Mouse (Mus musculus) lung, postnatal 10 days (tissue): ENCODE results near the gene Ndfip2.

ENCODE experiments used
- DNase-seq: peaks from one replicate; pipeline ENCODE4 v3.0.0; 2021

Gene Ndfip2

DNA sequence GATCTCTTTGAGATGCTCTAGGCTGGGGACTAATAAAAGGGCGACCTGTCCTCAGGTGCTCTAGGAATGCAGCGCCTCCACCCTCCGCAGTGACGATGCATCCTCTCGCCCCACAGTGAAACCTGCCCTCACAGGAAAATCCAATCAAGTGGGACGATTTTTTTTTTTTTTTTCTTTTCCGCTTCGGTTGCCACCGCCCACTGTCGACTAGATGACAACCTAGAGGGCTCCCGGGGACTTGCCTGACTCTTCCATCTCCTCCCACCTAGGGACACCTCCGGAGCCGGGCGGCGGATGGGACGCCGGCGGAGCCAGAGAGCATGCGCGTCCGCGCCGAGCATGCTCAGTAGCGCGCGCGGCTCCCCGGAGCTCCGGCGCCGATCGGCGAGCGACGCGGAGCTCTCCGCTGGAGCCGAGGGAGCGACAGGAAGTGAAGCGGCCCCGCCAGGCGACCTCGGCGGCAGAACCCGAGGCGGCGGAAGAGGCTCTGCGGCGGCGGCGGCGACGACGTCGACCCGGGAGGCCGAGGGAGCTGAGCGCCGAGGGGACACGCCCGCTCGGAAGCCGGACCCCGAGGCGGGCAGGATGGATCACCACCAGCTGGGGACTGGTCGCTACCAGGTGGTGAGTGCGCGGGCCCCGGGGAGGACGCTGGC lies at the start of gene Ndfip2:
Ndfip2 (plus strand) TSS at position 195 of the 656 bp plus-strand sequence.
- DNase-seq = peak; percentile 87

- DNase-seq = peak; percentile 45
These were observed 38.6 kb upstream of the Ndfip2 start for GRCm38 (mm10) chr14:105219525-105220376.

- no peak for DNase-seq
These were observed 36.1 kb upstream of the Ndfip2 start for GRCm38 (mm10) chr14:105222240-105222639.

- no peak for DNase-seq
These were observed 32.6 kb upstream of the Ndfip2 start for GRCm38 (mm10) chr14:105225790-105226189.

DNA sequence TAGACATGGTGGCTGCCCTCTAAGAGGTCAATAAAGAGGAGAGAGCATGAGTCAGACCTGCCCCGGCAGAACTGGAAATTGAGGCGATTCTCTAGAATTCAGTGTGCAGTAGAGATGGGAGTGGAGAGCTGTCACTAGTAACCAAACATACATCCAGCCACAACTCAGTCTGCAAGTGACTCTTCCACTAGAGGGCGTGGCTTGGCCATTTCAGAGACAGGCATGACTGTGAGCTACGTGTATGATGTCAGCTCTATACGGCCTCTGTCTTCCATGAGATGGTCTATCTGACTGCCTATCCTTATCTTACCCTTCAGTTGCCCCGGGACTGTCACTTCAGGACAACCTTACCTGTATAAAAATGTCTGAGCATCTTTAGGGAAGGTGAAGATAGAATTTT lies 26.0 kb upstream of the Ndfip2 start:
- DNase-seq = peak; percentile 16

DNA sequence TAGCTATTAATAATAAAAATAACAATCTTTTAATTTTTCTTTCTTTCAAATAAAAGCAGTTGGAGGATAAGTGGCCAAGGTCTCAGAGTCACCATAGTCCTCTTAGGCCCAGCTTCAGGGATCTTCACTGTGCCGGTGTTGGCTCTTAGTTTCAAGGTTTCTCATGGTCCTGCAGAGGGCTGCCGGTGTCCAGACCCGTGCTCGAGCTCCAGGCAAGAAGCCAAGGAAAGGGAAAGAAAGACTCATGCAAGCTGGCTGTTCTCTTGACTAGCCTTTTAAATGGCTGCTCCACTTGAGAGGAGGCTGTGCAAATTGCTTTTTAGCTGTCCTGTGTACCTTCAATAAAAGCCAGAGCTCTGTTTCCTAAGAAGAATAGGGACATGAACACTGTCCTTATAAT lies 21.8 kb upstream of the Ndfip2 start:
- no peak for DNase-seq

DNA sequence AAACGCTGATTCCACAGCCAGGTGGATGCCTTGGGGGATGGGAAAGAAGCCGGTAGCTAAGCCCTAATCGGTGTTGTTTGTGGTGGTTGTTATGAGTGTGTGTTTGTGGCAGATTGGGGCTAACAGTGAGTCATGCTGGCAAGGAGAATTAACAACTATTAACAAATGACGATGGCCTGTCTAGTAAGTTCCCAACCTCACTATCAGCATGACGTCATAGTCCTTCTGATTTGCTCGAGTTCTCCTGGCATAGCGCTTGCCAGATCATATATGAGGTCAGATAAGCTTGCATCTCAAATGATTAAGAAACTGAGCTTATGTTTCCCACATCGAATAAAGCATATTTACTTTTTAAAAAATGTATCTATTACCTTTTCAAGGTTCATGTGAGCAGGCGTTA lies 20.6 kb upstream of the Ndfip2 start:
- DNase-seq = no peak

DNA sequence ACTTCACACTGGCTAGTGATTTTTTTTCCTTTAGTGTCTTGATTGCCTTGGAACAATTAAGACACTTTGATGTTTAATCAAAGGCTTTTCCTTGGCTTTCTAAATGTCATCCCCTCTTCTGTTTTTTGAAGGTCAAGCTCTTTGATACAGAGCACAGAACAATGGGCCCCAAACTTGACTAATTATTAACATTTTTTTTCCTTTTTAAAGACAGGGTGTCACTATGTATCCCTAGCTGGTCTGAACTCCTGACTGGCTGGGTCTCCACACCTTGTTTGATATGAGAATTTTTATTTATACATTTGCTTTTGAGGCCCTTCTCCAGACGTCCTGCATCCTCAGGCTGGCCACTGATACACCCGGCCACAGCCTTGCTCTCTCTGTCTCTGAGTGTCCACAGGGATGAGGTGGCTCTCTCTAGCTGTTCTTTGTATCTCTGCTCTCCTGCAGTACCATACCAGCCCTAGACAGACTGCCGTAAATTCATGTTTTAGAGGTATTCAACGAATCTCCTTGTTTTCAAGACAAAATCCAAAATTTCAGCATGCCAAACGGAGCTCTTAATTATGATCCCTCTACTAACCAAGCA lies 19.8 kb upstream of the Ndfip2 start:
- no peak for DNase-seq

DNA sequence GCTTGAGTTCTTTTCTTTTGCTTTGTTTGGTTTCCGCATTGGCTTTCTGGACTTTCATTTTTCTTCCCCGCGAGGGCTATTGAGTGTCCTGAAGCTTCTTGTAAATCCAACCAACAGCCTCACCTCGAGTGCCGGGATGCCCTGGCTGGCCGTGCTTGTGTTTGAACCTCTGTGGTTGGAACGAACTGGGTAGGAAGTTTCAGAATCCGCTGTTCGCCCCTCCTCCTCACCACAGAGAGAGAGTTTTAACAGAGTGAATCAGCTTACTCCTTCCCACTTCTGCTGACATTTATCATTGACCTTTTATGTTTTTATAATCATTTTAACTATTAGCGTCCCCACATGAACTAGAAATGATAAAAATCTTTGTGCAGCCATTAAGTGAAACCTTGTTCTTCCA lies 18.3 kb upstream of the Ndfip2 start:
- DNase-seq = no peak

DNA sequence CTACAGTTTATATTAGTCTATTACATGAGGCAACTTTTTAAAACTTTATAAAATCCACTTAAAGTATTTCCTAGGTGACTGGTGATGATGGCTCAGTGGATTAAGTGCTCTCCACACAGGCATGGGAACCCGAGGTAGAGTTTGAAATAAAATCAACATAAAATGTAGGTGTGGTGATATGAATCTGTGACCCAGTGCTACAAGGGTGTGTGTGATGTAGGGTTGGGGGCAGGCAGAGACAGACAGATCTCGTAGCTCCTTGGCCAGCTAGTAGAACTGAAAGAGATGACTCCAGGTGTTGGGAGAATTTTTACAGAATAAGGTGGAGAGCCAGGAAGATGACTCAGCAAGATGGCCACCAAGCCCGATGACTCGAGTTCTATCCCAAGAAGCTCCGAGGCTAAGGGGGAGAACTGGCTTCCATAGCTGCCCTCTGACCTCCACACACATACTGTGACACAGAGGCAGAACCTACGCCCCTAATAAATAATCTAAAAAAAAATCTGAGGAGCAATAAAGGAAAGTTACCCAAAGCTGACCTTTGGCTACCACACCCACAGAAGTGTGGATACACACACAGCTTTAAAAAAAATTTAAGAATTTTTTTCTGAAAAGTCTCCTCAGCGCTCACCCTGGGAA lies 14.4 kb upstream of the Ndfip2 start:
- no peak for DNase-seq

DNA sequence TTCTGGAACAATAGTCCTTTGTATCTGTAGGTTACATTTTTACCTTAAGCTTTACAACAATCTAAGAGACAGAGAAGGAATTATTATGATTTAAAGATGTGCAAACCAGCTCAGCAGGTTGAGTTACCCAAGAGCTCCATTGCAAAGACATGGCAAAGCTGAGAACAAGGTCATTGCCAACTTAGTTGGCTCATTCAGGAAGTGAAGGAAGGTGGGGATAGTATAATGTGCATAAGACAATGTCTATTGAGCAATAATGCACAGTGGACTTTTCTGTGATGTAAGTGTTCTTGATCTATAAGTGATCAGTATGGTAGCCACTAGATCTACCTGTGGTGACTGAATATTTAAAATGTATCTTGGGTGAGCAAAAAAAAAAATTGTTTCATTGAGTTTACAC lies 7.3 kb upstream of the Ndfip2 start:
- DNase-seq = no peak

DNA sequence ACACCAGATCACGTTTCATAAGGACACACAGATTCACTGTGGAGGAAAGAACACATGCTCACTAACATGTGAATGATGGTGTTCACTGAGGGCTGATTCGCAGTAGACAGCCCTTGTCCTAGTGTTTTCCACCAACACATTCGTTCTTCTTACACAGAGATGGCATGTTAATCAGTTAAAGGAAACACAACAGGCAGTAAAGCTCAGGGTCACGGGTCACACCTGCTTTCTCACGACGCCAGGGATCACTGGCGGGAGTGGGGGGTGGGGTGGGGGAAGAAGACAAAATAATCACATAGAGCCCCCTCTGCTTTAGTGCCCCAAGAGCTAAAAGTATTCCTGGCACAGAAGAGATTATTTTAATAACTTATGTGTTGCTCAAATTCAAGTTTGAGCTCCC lies 5.1 kb upstream of the Ndfip2 start:
- no peak for DNase-seq

DNA sequence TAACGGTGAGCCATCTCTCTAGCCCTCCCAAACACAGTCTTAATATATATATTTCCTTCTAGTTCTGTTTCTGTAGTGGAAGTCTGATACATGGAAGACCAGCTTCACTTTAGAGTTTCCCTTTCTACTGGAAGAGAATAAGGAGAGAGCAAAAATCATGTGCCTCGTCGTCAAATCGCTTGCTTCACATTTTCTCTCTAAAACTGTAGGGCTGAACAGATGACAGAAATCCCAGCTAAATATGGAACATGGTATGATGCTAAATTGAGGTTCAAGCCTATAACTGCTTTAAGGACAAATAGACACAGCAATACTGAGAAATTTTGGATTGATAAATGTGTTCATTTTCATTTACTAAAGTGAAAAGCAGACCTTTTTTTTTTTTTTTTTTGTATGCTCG lies 4.0 kb upstream of the Ndfip2 start:
- DNase-seq = no peak

DNA sequence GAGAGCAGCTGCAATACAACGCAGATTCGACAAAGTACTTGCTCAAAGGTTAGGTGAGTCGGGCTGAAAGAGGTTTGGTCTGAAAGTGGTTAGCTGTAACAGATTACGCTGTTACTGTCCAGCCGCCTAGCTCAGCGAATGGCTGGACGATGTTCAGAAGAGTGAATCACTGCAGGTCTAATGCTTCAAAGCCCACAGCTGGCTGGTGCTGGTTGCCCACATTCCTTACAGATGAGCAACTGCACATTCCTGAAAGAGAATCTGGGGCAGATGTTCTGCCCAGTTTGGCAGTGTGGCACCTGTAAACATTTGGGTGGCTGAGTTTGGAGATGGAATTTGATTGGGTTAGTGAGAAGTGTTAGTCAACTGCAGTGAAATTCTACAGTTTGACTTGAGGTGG lies 2.8 kb upstream of the Ndfip2 start:
- DNase-seq = no peak

- DNase-seq = peak; percentile 36
These were observed 885 bp downstream of the Ndfip2 start for GRCm38 (mm10) chr14:105259035-105259880.

DNA sequence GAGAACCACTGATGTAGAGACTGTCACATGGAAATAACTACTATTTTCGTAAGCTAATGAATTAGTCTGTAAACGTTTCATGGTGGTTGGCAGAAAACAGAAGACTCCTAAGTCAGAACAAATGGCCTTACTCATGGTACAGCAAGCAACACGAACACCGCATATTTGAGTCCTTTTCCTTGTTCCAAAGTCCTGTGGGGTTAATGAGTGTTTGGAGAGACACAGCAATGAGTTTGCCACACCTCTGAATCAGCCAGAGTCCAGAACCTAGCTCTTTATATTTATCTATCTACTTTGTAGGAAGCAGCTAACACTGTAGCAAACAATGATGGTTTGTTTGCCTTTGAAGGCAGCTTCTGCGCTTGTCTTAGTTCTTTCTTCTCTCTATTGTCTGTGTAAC lies 4.5 kb downstream of the Ndfip2 start:
- DNase-seq = no peak

DNA sequence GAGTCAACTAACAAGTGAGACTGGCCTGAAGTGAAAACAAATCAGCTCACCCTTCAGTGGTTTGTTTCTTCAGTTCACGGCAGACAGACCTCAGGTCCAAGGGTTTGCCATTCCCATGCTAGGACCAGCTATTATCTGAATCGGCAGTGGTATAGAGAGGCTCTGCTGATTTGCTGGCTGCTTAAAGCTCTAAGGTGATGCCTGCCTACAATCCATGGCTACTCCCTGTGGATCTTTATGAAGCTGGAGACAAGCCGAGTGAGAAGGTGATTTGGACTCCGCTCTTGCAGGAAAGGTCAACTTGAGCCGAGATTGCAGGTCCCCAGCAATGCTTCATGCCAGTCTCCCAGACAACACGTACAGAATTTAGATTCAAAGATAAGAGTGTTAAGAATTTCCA lies 8.7 kb downstream of the Ndfip2 start:
- DNase-seq = no peak

- no peak for DNase-seq
These were observed 13.7 kb downstream of the Ndfip2 start for GRCm38 (mm10) chr14:105272030-105272429.

GRCm38 (mm10) chr14:105272539-105272938 lies 14.2 kb downstream of the Ndfip2 start:
- DNase-seq = no peak

GRCm38 (mm10) chr14:105275196-105275595 lies 16.8 kb downstream of the Ndfip2 start:
- no peak for DNase-seq

GRCm38 (mm10) chr14:105277277-105277676 lies 18.9 kb downstream of the Ndfip2 start:
- no peak for DNase-seq

DNA sequence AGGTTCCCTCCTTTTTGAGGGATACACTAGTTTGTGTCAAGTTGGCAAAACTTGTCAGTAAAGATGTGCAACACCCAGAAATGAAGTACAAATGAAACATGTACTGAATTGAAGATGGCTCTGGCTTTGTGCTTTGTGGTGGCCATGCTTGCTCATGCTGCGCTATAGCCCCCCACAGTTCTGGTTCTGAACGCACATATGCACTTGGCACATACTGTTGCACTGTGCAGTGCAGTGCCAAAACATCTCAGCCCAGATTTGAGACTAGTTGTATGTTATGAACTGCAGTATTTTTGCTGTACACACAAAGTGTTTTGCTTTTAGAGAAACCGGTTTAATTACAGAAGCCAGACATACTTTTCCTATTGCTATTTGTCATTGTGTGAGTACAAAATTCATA lies 25.7 kb downstream of the Ndfip2 start:
- no peak for DNase-seq

GRCm38 (mm10) chr14:105287557-105287956 lies 29.2 kb downstream of the Ndfip2 start:
- DNase-seq = no peak
